In genomic region chr3:32708368-32709231, GRCm38 (mm10) we compare ENCODE assay signal across 1 mouse cellular context.
TF ChIP-seq lines count a peak whose summit lies in the region.

No protein-coding gene starts in this region.

TF ChIP-seq in CH12.LX, 34 proteins besides CTCF, POLR2A, EP300 and RAD21 (continued from another document):
- TF ChIP-seq TBP (conservative IDR thresholded peaks at IDR 0.05; ENCODE audit: low read depth, low read length) (no peak; the same call in 1 of the 2 replicates), SMC3 (IDR thresholded peaks at IDR 0.05; ENCODE audit: low read depth, low read length) (no peak), NRF1 (IDR thresholded peaks at IDR 0.05; ENCODE audit: low read depth, low read length) (0 out of 2 replicates have a peak, but pooled peaks have one; percentile 17), NELFE (IDR thresholded peaks at IDR 0.05; ENCODE audit: low read depth, low read length) (peak; percentile 55), MAZ (IDR thresholded peaks at IDR 0.05; ENCODE audit: low read depth, low read length) (peak; percentile 25; the same call in 1 of the 2 replicates), ZMIZ1 (IDR thresholded peaks at IDR 0.05; ENCODE audit: low read depth, low read length) (peak; percentile 16; the same call in 1 of the 2 replicates), HCFC1 (IDR thresholded peaks at IDR 0.05; ENCODE audit: low read depth, low read length) (peak; percentile 85), E2F4 (IDR thresholded peaks at IDR 0.05; ENCODE audit: insufficient replicate concordance, low read depth, low read length) (peak; percentile 84; the same call in 1 of the 2 replicates), KAT2A (IDR thresholded peaks at IDR 0.05; ENCODE audit: insufficient replicate concordance, low read length) (peak; percentile 71; the same call in 1 of the 2 replicates)
